Mouse (Mus musculus): ENCODE results near the gene Fxr1.

GRCm38 (mm10) chr3:33979395-33979794 lies 40.3 kb upstream of the Fxr1 start:
- TF ChIP-seq ZC3H11A (IDR thresholded peaks at IDR 0.05; ENCODE audit: borderline replicate concordance, low read depth, low read length) = no peak
- TF ChIP-seq ZNF384 (IDR thresholded peaks at IDR 0.05; ENCODE audit: low read depth, low read length) = no peak
- TF ChIP-seq MAFK (IDR thresholded peaks at IDR 0.05; ENCODE audit: insufficient read depth, low read depth, low read length) = no peak
- no peak for TF ChIP-seq CHD2 (IDR thresholded peaks at IDR 0.05; ENCODE audit: low read depth, low read length)

Data from ES-E14 (cell line).